Mouse (Mus musculus): ENCODE data around the gene Med16. TPM values are rescaled to one million over a fixed set of nuclear protein-coding genes. Genes with fewer than 3 reads are reported as not detected.

Gene Med16
- polyA plus RNA-seq, 1 experiment, result 163 TPM

GRCm38 (mm10) chr10:79936911-79937441, 28.3 kb upstream of the Med16 start:
- no peaks in the 10 kb centered on the region for H3K27me3 ChIP-seq (ENCODE audit: control insufficient read depth, insufficient read depth, low read length)
- peaks cover 29% of the 10 kb centered on the region for H3K4me1 ChIP-seq (ENCODE audit: control insufficient read depth, insufficient read depth, low read length)
- no peak overlapping the region for H3K27ac ChIP-seq (ENCODE audit: control insufficient read depth, insufficient read depth, low read depth, low read length)
- H3K4me3 ChIP-seq (ENCODE audit: control insufficient read depth, low read depth, low read length), result no peak overlapping the region
- H3K36me3 ChIP-seq (ENCODE audit: control insufficient read depth, insufficient read depth, low read length), result no peaks in the 10 kb centered on the region
- TF ChIP-seq POLR2A (IDR thresholded peaks at IDR 0.05; ENCODE audit: control insufficient read depth, low read depth, low read length), result no peak
- no peak for TF ChIP-seq CTCF (IDR thresholded peaks at IDR 0.05; ENCODE audit: control insufficient read depth, insufficient read depth, insufficient replicate concordance, low read depth, low read length)

- TF ChIP-seq POLR2A (IDR thresholded peaks at IDR 0.05; ENCODE audit: control insufficient read depth, low read depth, low read length), result no peak
- TF ChIP-seq CTCF (IDR thresholded peaks at IDR 0.05; ENCODE audit: control insufficient read depth, insufficient read depth, insufficient replicate concordance, low read depth, low read length), result no peak
- Histone ChIP-seq H3K27ac (ENCODE audit: control insufficient read depth, insufficient read depth, low read depth, low read length) (no peak overlapping the region), H3K27me3 (ENCODE audit: control insufficient read depth, insufficient read depth, low read length) (no peaks in the 10 kb centered on the region), H3K4me3 (ENCODE audit: control insufficient read depth, low read depth, low read length) (no peak overlapping the region), H3K36me3 (ENCODE audit: control insufficient read depth, insufficient read depth, low read length) (no peaks in the 10 kb centered on the region), H3K4me1 (ENCODE audit: control insufficient read depth, insufficient read depth, low read length) (peaks cover 29% of the 10 kb centered on the region)
Observed at GRCm38 (mm10) chr10:79936284-79936910, 27.7 kb upstream of the Med16 start.

- H3K27me3 ChIP-seq (ENCODE audit: control insufficient read depth, insufficient read depth, low read length), result no peaks in the 10 kb centered on the region
- no peak overlapping the region for H3K27ac ChIP-seq (ENCODE audit: control insufficient read depth, insufficient read depth, low read depth, low read length)
- TF ChIP-seq CTCF (IDR thresholded peaks at IDR 0.05; ENCODE audit: control insufficient read depth, insufficient read depth, insufficient replicate concordance, low read depth, low read length) (no peak), POLR2A (IDR thresholded peaks at IDR 0.05; ENCODE audit: control insufficient read depth, low read depth, low read length) (no peak)
- H3K4me3 ChIP-seq (ENCODE audit: control insufficient read depth, low read depth, low read length), result no peak overlapping the region
- no peaks in the 10 kb centered on the region for H3K36me3 ChIP-seq (ENCODE audit: control insufficient read depth, insufficient read depth, low read length)
- H3K4me1 ChIP-seq (ENCODE audit: control insufficient read depth, insufficient read depth, low read length), result peaks cover 29% of the 10 kb centered on the region
Observed at GRCm38 (mm10) chr10:79934794-79935569, 26.3 kb upstream of the Med16 start.

DNA sequence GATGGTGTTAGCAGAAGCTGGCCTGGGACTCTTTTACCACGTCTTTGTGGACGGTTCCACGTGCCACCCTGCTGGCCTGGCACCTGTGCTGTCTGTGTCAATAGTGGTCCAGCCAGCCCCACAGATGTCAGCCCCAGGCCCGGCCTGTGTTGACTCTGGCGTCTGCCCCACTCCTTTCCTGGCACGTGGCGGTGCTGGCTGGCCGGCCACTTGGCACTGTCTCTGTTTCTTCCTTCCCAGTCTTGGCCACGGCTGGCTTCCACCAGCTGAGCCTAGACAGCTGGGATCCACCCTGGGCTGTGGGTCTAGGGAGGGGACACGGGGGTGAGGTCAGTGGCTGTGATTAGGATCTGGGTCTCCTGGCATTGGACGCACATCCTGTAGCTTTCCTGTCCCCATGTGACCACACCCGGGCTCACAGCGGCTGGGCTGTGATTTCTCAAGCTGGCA, 25.6 kb upstream of the Med16 start:
- Histone ChIP-seq H3K27ac (ENCODE audit: control insufficient read depth, insufficient read depth, low read depth, low read length) (no peak overlapping the region), H3K4me3 (ENCODE audit: control insufficient read depth, low read depth, low read length) (no peak overlapping the region), H3K27me3 (ENCODE audit: control insufficient read depth, insufficient read depth, low read length) (no peaks in the 10 kb centered on the region), H3K4me1 (ENCODE audit: control insufficient read depth, insufficient read depth, low read length) (peaks cover 31% of the 10 kb centered on the region), H3K36me3 (ENCODE audit: control insufficient read depth, insufficient read depth, low read length) (no peaks in the 10 kb centered on the region)
- no peak for TF ChIP-seq POLR2A (IDR thresholded peaks at IDR 0.05; ENCODE audit: control insufficient read depth, low read depth, low read length)
- TF ChIP-seq CTCF (IDR thresholded peaks at IDR 0.05; ENCODE audit: control insufficient read depth, insufficient read depth, insufficient replicate concordance, low read depth, low read length), result no peak

DNA sequence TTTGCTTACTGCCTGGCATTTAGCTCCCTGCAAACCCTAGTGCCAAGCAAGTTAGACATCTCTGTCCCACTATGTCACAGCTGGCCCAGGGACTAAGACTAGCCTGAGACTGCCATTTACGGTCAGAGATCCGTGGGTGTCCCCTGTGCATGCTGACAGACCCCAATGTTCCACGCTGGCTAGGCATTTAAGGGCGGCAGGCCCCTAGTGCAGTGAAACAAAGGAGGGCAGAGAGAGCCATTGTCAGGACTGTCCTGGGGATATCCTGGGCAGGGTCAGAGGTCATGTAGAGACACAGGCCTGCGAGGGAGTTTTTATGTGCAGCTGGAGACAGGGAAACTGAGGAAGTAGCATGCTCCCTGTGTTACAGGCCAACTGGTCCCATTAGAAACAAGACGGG, 25.1 kb upstream of the Med16 start:
- Histone ChIP-seq H3K36me3 (ENCODE audit: control insufficient read depth, insufficient read depth, low read length) (no peaks in the 10 kb centered on the region), H3K27me3 (ENCODE audit: control insufficient read depth, insufficient read depth, low read length) (no peaks in the 10 kb centered on the region), H3K4me3 (ENCODE audit: control insufficient read depth, low read depth, low read length) (peak overlapping the region; percentile 7; the same call in 1 of the 2 replicates), H3K4me1 (ENCODE audit: control insufficient read depth, insufficient read depth, low read length) (peaks cover 33% of the 10 kb centered on the region), H3K27ac (ENCODE audit: control insufficient read depth, insufficient read depth, low read depth, low read length) (no peak overlapping the region)
- TF ChIP-seq CTCF (IDR thresholded peaks at IDR 0.05; ENCODE audit: control insufficient read depth, insufficient read depth, insufficient replicate concordance, low read depth, low read length) (no peak), POLR2A (IDR thresholded peaks at IDR 0.05; ENCODE audit: control insufficient read depth, low read depth, low read length) (no peak)

GRCm38 (mm10) chr10:79933145-79933679, 24.5 kb upstream of the Med16 start:
- TF ChIP-seq POLR2A (IDR thresholded peaks at IDR 0.05; ENCODE audit: control insufficient read depth, low read depth, low read length), result no peak
- TF ChIP-seq CTCF (IDR thresholded peaks at IDR 0.05; ENCODE audit: control insufficient read depth, insufficient read depth, insufficient replicate concordance, low read depth, low read length), result no peak
- no peak overlapping the region for H3K27ac ChIP-seq (ENCODE audit: control insufficient read depth, insufficient read depth, low read depth, low read length)
- H3K4me3 ChIP-seq (ENCODE audit: control insufficient read depth, low read depth, low read length), result peak overlapping the region; percentile 7
- peaks cover 33% of the 10 kb centered on the region for H3K4me1 ChIP-seq (ENCODE audit: control insufficient read depth, insufficient read depth, low read length)
- H3K36me3 ChIP-seq (ENCODE audit: control insufficient read depth, insufficient read depth, low read length), result no peaks in the 10 kb centered on the region
- H3K27me3 ChIP-seq (ENCODE audit: control insufficient read depth, insufficient read depth, low read length), result no peaks in the 10 kb centered on the region

GRCm38 (mm10) chr10:79932736-79933135, 24.0 kb upstream of the Med16 start:
- no peaks in the 10 kb centered on the region for H3K36me3 ChIP-seq (ENCODE audit: control insufficient read depth, insufficient read depth, low read length)
- H3K4me3 ChIP-seq (ENCODE audit: control insufficient read depth, low read depth, low read length), result peak overlapping the region; percentile 83
- peaks cover 38% of the 10 kb centered on the region for H3K4me1 ChIP-seq (ENCODE audit: control insufficient read depth, insufficient read depth, low read length)
- H3K27ac ChIP-seq (ENCODE audit: control insufficient read depth, insufficient read depth, low read depth, low read length), result no peak overlapping the region
- H3K27me3 ChIP-seq (ENCODE audit: control insufficient read depth, insufficient read depth, low read length), result no peaks in the 10 kb centered on the region
- TF ChIP-seq POLR2A (IDR thresholded peaks at IDR 0.05; ENCODE audit: control insufficient read depth, low read depth, low read length), result no peak
- no peak for TF ChIP-seq CTCF (IDR thresholded peaks at IDR 0.05; ENCODE audit: control insufficient read depth, insufficient read depth, insufficient replicate concordance, low read depth, low read length)

Data from testis, adult 2 months (tissue).